Mouse (Mus musculus) MEL (cell line): ENCODE results near the gene Cd163. TPM values are rescaled to one million over a fixed set of nuclear protein-coding genes. Genes with fewer than 3 reads are reported as not detected.

Source experiments
- DNase-seq: peaks from one replicate; pipeline ENCODE4 v3.0.0; 2011; ENCODE audit warnings: low read depth, low spot score
- H3K27ac ChIP-seq: 2 replicates; pipeline ENCODE4 v1.5.1; 2012; ENCODE audit warnings: low read depth, mild to moderate bottlenecking, control low read depth, low read length, moderate library complexity; ENCODE audit not compliant: control insufficient read depth
- H3K27me3 ChIP-seq, 2 experiments: fragments of 150-350 bp in 1 of 2; sonication (generic) in 1 of 2; 2 replicates each; pipeline ENCODE4 v1.6.1; 2012; ENCODE audit warnings: low read length in 2 of 2, mild to moderate bottlenecking in 2 of 2, improper control_type of control experiment in 1 of 2, moderate library complexity in 1 of 2; ENCODE audit not compliant: insufficient read depth in 2 of 2, control insufficient read depth in 1 of 2
- H3K36me3 ChIP-seq, 2 experiments: 2 replicates each; pipeline ENCODE4 v1.6.1; 2012 to 2014; ENCODE audit warnings: low read length in 2 of 2, improper control_type of control experiment in 1 of 2, inconsistent platforms in 1 of 2, mild to moderate bottlenecking in 1 of 2; ENCODE audit not compliant: insufficient read depth in 2 of 2, control insufficient read depth in 1 of 2
- H3K4me1 ChIP-seq, 2 experiments: fragments of 150-350 bp in 1 of 2; sonication (generic) in 1 of 2; 2 replicates each; pipeline ENCODE4 v1.6.1; 2012; ENCODE audit warnings: low read length in 2 of 2, improper control_type of control experiment in 1 of 2, mild to moderate bottlenecking in 1 of 2; ENCODE audit not compliant: insufficient read depth in 2 of 2, control insufficient read depth in 1 of 2
- H3K4me3 ChIP-seq, 2 experiments: fragments of 150-350 bp in 1 of 2; sonication (generic) in 1 of 2; 2 replicates each; pipeline ENCODE4 v1.5.1; 2012; ENCODE audit warnings: low read depth in 2 of 2, low read length in 2 of 2, mild to moderate bottlenecking in 2 of 2, moderate library complexity in 2 of 2, control low read depth in 1 of 2, improper control_type of control experiment in 1 of 2; ENCODE audit not compliant: control insufficient read depth in 1 of 2, insufficient read depth in 1 of 2
- H3K79me2 ChIP-seq: 2 replicates; pipeline ENCODE4 v1.6.1; 2012; ENCODE audit warnings: mild to moderate bottlenecking, low read length, moderate library complexity; ENCODE audit not compliant: control insufficient read depth, poor library complexity, insufficient read depth
- H3K9ac ChIP-seq: 2 replicates; pipeline ENCODE4 v1.6.1; 2012; ENCODE audit warnings: low read depth, mild to moderate bottlenecking, control low read depth, low read length, moderate library complexity; ENCODE audit not compliant: control insufficient read depth, poor library complexity, severe bottlenecking
- H3K9me3 ChIP-seq: fragments of 150-350 bp; sonication (generic); replicated peaks from 2 replicates; pipeline ENCODE4 v1.6.1; 2012; ENCODE audit warnings: mild to moderate bottlenecking, low read length, improper control_type of control experiment, moderate library complexity; ENCODE audit not compliant: insufficient read depth
- CHD1 ChIP-seq: IDR thresholded peaks from 2 replicates; pipeline ENCODE4 v1.6.1; 2012; ENCODE audit warnings: low read depth, mild to moderate bottlenecking, inconsistent platforms, low read length, improper control_type of control experiment
- CHD2 ChIP-seq: IDR thresholded peaks from 2 replicates; pipeline ENCODE4 v1.6.1; 2011; ENCODE audit warnings: low read length, improper control_type of control experiment
- CTCF ChIP-seq, 3 experiments: IDR thresholded peaks in 2 of 3; conservative IDR thresholded peaks in 1 of 3; 2 replicates each; pipeline ENCODE4 v1.5.1; 2011 to 2012; ENCODE audit warnings: low read length in 3 of 3, low read depth in 2 of 3, mild to moderate bottlenecking in 2 of 3, improper control_type of control experiment in 1 of 3, inconsistent platforms in 1 of 3, mixed read lengths in 1 of 3, moderate library complexity in 1 of 3; ENCODE audit not compliant: control insufficient read depth in 1 of 3, insufficient read depth in 1 of 3, poor library complexity in 1 of 3, severe bottlenecking in 1 of 3
- E2F4 ChIP-seq: IDR thresholded peaks from 2 replicates; pipeline ENCODE4 v1.6.1; 2011; ENCODE audit warnings: low read depth, low read length, improper control_type of control experiment, borderline replicate concordance
- ELF1 ChIP-seq: IDR thresholded peaks from 2 replicates; pipeline ENCODE4 v1.6.1; 2014; ENCODE audit warnings: low read depth, mild to moderate bottlenecking, inconsistent platforms, low read length, improper control_type of control experiment, moderate library complexity
- ETS1 ChIP-seq: IDR thresholded peaks from 2 replicates; pipeline ENCODE4 v1.6.1; 2012; ENCODE audit warnings: low read depth, mild to moderate bottlenecking, inconsistent platforms, low read length, improper control_type of control experiment, moderate library complexity
- GABPA ChIP-seq: IDR thresholded peaks from 2 replicates; pipeline ENCODE4 v1.6.1; 2012; ENCODE audit warnings: low read depth, mild to moderate bottlenecking, inconsistent platforms, low read length, improper control_type of control experiment, moderate library complexity
- JUND ChIP-seq: IDR thresholded peaks from 2 replicates; pipeline ENCODE4 v1.6.1; 2011; ENCODE audit warnings: low read depth, mild to moderate bottlenecking, improper control_type of control experiment, low read length
- MAFK ChIP-seq: IDR thresholded peaks from 2 replicates; pipeline ENCODE4 v1.6.1; 2011; ENCODE audit warnings: low read depth, mild to moderate bottlenecking, low read length, improper control_type of control experiment, borderline replicate concordance
- MAZ ChIP-seq: IDR thresholded peaks from 2 replicates; pipeline ENCODE4 v1.6.1; 2012; ENCODE audit warnings: low read depth, mild to moderate bottlenecking, inconsistent platforms, low read length, improper control_type of control experiment
- NELFE ChIP-seq: IDR thresholded peaks from 2 replicates; pipeline ENCODE4 v1.6.1; 2011; ENCODE audit warnings: low read depth, low read length, improper control_type of control experiment
- POLR2A ChIP-seq, 2 experiments: IDR thresholded peaks; 2 replicates each; pipeline ENCODE4 v1.6.1; 2011 to 2012; ENCODE audit warnings: low read length in 2 of 2, mild to moderate bottlenecking in 2 of 2, control low read depth in 1 of 2, improper control_type of control experiment in 1 of 2, low read depth in 1 of 2, moderate library complexity in 1 of 2; ENCODE audit not compliant: control insufficient read depth in 1 of 2, insufficient read depth in 1 of 2, poor library complexity in 1 of 2
- POLR2AphosphoS2 ChIP-seq: IDR thresholded peaks from 2 replicates; pipeline ENCODE4 v1.6.1; 2011; ENCODE audit warnings: low read length, improper control_type of control experiment
- POLR2AphosphoS5 ChIP-seq: IDR thresholded peaks from 2 replicates; pipeline ENCODE4 v1.6.1; 2012; ENCODE audit warnings: low read depth, borderline replicate concordance, mild to moderate bottlenecking, inconsistent platforms, low read length, moderate library complexity, mixed read lengths
- RCOR1 ChIP-seq: IDR thresholded peaks from 2 replicates; pipeline ENCODE4 v1.6.1; 2012; ENCODE audit warnings: low read depth, mild to moderate bottlenecking, inconsistent platforms, low read length, improper control_type of control experiment
- SIN3A ChIP-seq: IDR thresholded peaks from 2 replicates; pipeline ENCODE4 v1.6.1; 2012; ENCODE audit warnings: low read length, improper control_type of control experiment, inconsistent platforms
- SMC3 ChIP-seq: IDR thresholded peaks from 2 replicates; pipeline ENCODE4 v1.6.1; 2011; ENCODE audit warnings: low read depth, low read length, improper control_type of control experiment
- TAL1 ChIP-seq: IDR thresholded peaks from 2 replicates; pipeline ENCODE4 v1.6.1; 2012; ENCODE audit warnings: mild to moderate bottlenecking, inconsistent platforms, low read length, moderate library complexity, mixed read lengths
- UBTF ChIP-seq: IDR thresholded peaks from 2 replicates; pipeline ENCODE4 v1.6.1; 2012; ENCODE audit warnings: low read depth, mild to moderate bottlenecking, inconsistent platforms, low read length, improper control_type of control experiment, moderate library complexity, borderline replicate concordance; ENCODE audit not compliant: insufficient read depth
- USF1 ChIP-seq: IDR thresholded peaks from 2 replicates; pipeline ENCODE4 v1.6.1; 2014; ENCODE audit warnings: low read depth, mild to moderate bottlenecking, inconsistent platforms, low read length, improper control_type of control experiment, moderate library complexity
- USF2 ChIP-seq, 2 experiments: IDR thresholded peaks; 2 replicates each; pipeline ENCODE4 v1.6.1; 2011 to 2012; ENCODE audit warnings: improper control_type of control experiment in 2 of 2, low read length in 2 of 2, borderline replicate concordance in 1 of 2, inconsistent platforms in 1 of 2, low read depth in 1 of 2, mild to moderate bottlenecking in 1 of 2; ENCODE audit not compliant: insufficient read depth in 1 of 2
- ZC3H11A ChIP-seq: IDR thresholded peaks from 2 replicates; pipeline ENCODE4 v1.6.1; 2012; ENCODE audit warnings: low read depth, mild to moderate bottlenecking, inconsistent platforms, low read length, improper control_type of control experiment
- ZKSCAN1 ChIP-seq: IDR thresholded peaks from 2 replicates; pipeline ENCODE4 v1.6.1; 2012; ENCODE audit warnings: low read depth, mild to moderate bottlenecking, inconsistent platforms, low read length, improper control_type of control experiment, moderate library complexity
- ZMIZ1 ChIP-seq: IDR thresholded peaks from 2 replicates; pipeline ENCODE4 v1.6.1; 2012; ENCODE audit warnings: low read depth, mild to moderate bottlenecking, inconsistent platforms, low read length, improper control_type of control experiment, moderate library complexity
- polyA plus RNA-seq, 2 experiments: library from polyadenylated mRNA; stranded (reverse) in 1 of 2; unstranded in 1 of 2; fragments of >175 nt in 1 of 2; fragments of >200 nt in 1 of 2; gene quantifications; 2 replicates each; pipeline versions ENCODE4 v1.2.1 to v1.2.4; 2012; ENCODE audit warnings: low replicate concordance in 2 of 2, low read depth in 1 of 2; ENCODE audit not compliant: insufficient read length in 2 of 2, insufficient read depth in 1 of 2, missing spikeins in 1 of 2
- total RNA-seq: library from RNA; depleted of rRNA; stranded (reverse); fragments of 300-350 nt; gene quantifications from 2 replicates; pipeline ENCODE4 v1.2.3, GENCODE M21; 2012

Cd163 gene
- total and polyA plus RNA-seq, 3 experiments, result 0.58 to 0.81 TPM; not detected in 1

DNA sequence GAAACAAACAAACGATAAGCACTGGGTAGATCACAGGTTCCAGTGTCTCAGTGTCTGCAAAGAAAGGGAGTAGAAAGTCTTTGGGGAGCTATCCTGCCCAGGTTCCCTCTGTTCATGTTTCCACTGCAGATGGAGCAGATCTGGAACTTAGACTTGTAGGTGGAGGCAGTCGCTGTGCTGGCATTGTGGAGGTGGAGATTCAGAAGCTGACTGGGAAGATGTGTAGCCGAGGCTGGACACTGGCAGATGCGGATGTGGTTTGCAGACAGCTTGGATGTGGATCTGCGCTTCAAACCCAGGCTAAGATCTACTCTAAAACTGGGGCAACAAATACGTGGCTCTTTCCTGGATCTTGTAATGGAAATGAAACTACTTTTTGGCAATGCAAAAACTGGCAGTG, 7.8 kb downstream of the Cd163 start:
- Histone ChIP-seq H3K4me1 (no peaks in the 10 kb centered on the region), H3K4me3 (no peak overlapping the region), H3K27ac (no peak overlapping the region), H3K36me3 (no peaks in the 10 kb centered on the region)
- DNase-seq, result no peak
- no peak for TF ChIP-seq MAZ
- no peak for TF ChIP-seq ETS1
- no peak for TF ChIP-seq POLR2AphosphoS5
- TF ChIP-seq JUND, result no peak
- TF ChIP-seq NELFE, result no peak
- no peak for TF ChIP-seq CTCF (IDR thresholded peaks at IDR 0.05 in 2 of 3, conservative IDR thresholded peaks at IDR 0.05 in 1 of 3; ENCODE audit: control insufficient read depth in 1 of 3, insufficient read depth in 1 of 3, low read depth in 2 of 3, low read length in 3 of 3, poor library complexity in 1 of 3, severe bottlenecking in 1 of 3)
- TF ChIP-seq TAL1, result no peak
- TF ChIP-seq MAFK, result no peak
- TF ChIP-seq USF2 (IDR thresholded peaks at IDR 0.05; ENCODE audit: borderline replicate concordance in 1 of 2, insufficient read depth in 1 of 2, low read depth in 1 of 2, low read length in 2 of 2), result no peak
- TF ChIP-seq POLR2A (IDR thresholded peaks at IDR 0.05; ENCODE audit: control insufficient read depth in 1 of 2, insufficient read depth in 1 of 2, low read depth in 1 of 2, low read length in 2 of 2, poor library complexity in 1 of 2), result no peak
- no peak for TF ChIP-seq CHD2
- no peak for TF ChIP-seq ZKSCAN1
- TF ChIP-seq USF1, result no peak
- TF ChIP-seq, all 39 proteins: peak for 0
- Histone ChIP-seq H3K27me3 (no peaks in the 10 kb centered on the region), H3K79me2 (no peaks in the 10 kb centered on the region), H3K9ac (no peak overlapping the region), H3K9me3 (no peaks in the 10 kb centered on the region)

GRCm38 (mm10) chr6:124320371-124320770, 15.9 kb downstream of the Cd163 start:
- peak overlapping the region; percentile 12 to 81; a peak in 3 of 4 replicates for H3K4me3 ChIP-seq
- no peak overlapping the region for H3K27ac ChIP-seq
- H3K27me3 ChIP-seq, result no peaks in the 10 kb centered on the region
- peak; percentile 28 for DNase-seq
- no peaks in the 10 kb centered on the region for H3K9me3 ChIP-seq
- TF ChIP-seq MAFK (no peak), ZMIZ1 (no peak), CHD1 (no peak), POLR2AphosphoS2 (no peak), UBTF (no peak), E2F4 (no peak), ELF1 (no peak), USF2 (IDR thresholded peaks at IDR 0.05; ENCODE audit: borderline replicate concordance in 1 of 2, insufficient read depth in 1 of 2, low read depth in 1 of 2, low read length in 2 of 2) (no peak), USF1 (no peak), POLR2AphosphoS5 (no peak), SMC3 (no peak), RCOR1 (no peak), GABPA (no peak), ZC3H11A (no peak), TAL1 (no peak), CHD2 (no peak), MAZ (no peak), CTCF (IDR thresholded peaks at IDR 0.05 in 2 of 3, conservative IDR thresholded peaks at IDR 0.05 in 1 of 3; ENCODE audit: control insufficient read depth in 1 of 3, insufficient read depth in 1 of 3, low read depth in 2 of 3, low read length in 3 of 3, poor library complexity in 1 of 3, severe bottlenecking in 1 of 3) (no peak), SIN3A (no peak)
- TF ChIP-seq, all 39 proteins: peak for 0
- peaks cover 0 to 4% of the 10 kb centered on the region in 2 experiments; a peak in 2 of 4 replicates for H3K36me3 ChIP-seq
- peaks cover 5% of the 10 kb centered on the region in 2 experiments; a peak in 3 of 4 replicates for H3K4me1 ChIP-seq
- H3K9ac ChIP-seq, result peak overlapping the region; percentile 27; the same call in 1 of the 2 replicates
- H3K79me2 ChIP-seq, result peaks cover 2% of the 10 kb centered on the region
